Mouse (Mus musculus) megakaryocyte, adult 5-6 weeks (primary cell): ENCODE measurements at regions not wholly inside any gene's neighbourhood (a gene's known extent, or its start where the extent isn't known, plus 50 kb on each side); places are given as distances from the start of the nearest gene placed in this dataset.
A peak's percentile ranks its signal among the peaks of the same experiment; 100 is the strongest.
"Not testable (repeated sequence)": the region's sequence is repeated elsewhere in the genome, so short reads cannot be mapped to it uniquely, and the experiment has no call there.

ENCODE experiments used
- ATAC-seq: 2 replicates; pipeline ENCODE4 v1.8.0; 2016; ENCODE audit warnings: mild to moderate bottlenecking, inconsistent platforms; ENCODE audit not compliant: poor library complexity, severe bottlenecking

DNA sequence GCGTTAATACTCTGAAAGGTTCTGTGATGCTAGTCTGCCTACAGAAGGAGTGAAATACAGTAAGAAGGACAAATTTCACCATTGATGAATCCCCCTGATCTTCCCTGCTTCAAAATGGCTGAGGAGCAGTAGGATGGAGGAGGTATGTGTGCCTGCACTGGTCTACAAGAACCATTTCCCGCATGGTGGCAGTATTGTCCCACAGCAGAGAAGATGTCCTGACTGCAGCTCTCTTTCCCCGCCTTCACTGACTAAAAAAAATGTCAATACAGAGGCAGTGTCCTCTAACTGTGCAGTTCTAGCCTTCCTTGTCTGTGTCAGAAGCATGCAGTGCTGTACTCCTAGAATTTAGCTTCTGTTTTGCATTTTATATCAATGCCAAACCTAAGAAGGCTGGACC lies 174.6 kb upstream of the Olfr1324 start:
- not testable (repeated sequence) for ATAC-seq

DNA sequence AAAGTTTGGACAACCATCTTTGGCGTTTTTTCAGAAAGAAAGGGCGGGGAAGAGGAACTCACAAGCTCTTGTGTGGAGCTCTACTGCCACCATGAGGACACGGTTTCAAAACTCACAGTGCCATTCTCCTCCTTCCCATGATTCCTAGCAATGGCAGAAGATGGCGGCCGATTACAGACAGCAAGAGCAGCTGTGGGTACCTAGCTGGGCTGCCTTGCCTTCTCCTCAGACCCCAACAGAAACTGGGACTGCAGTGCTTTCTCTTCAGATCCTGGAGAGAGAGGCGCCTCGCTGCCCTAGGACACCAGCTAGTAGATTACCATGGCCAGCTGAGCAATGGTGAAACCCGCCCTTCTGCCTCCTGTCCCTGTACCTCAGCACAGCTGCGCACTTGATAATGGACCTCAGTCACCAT lies 174.2 kb upstream of the Olfr1324 start:
- not testable (repeated sequence) for ATAC-seq

- not testable (repeated sequence) for ATAC-seq
Observed at GRCm38 (mm10) chrX:50600262-50600661, 172.0 kb upstream of the Olfr1324 start.

- no peak for ATAC-seq
Observed at GRCm38 (mm10) chrX:50599780-50600179, 171.5 kb upstream of the Olfr1324 start.

DNA sequence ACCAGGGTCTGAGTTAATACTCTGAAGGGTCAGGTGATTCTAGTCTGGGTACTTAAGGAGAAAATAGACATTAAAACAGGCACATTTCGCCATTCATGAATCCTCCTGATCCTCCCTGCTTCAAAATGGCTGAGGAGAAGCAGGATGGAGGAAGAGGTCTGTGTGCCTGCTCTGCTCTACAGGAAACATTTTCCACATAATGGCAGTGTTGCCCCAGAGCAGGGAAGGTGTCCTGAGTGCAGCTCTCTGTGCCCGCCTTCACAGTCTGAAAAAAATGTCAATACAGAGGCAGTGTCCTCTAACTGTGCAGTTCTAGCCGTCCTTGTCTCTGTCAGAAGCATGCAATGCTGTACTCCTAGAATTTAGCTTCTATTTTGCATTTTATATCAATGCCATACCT lies 169.3 kb upstream of the Olfr1324 start:
- not testable (repeated sequence) for ATAC-seq

- ATAC-seq: no peak
Observed at GRCm38 (mm10) chrX:50597105-50597504, 168.8 kb upstream of the Olfr1324 start.

GRCm38 (mm10) chrX:50594976-50595375 lies 166.7 kb upstream of the Olfr1324 start:
- not testable (repeated sequence) for ATAC-seq

- ATAC-seq: no peak
Observed at GRCm38 (mm10) chrX:50591477-50591876, 163.2 kb upstream of the Olfr1324 start.

- ATAC-seq: no peak
Observed at GRCm38 (mm10) chrX:50590673-50591341, 162.5 kb upstream of the Olfr1324 start.

GRCm38 (mm10) chrX:50588892-50589291 lies 160.6 kb upstream of the Olfr1324 start:
- no peak for ATAC-seq

GRCm38 (mm10) chrX:50583741-50584580 lies 155.7 kb upstream of the Olfr1324 start:
- no peak for ATAC-seq

- no peak for ATAC-seq
Observed at GRCm38 (mm10) chrX:50580200-50580599, 151.9 kb upstream of the Olfr1324 start.

GRCm38 (mm10) chrX:50576824-50577223 lies 148.5 kb upstream of the Olfr1324 start:
- no peak for ATAC-seq

GRCm38 (mm10) chrX:50572191-50573095 lies 144.1 kb upstream of the Olfr1324 start:
- not testable (repeated sequence) for ATAC-seq

DNA sequence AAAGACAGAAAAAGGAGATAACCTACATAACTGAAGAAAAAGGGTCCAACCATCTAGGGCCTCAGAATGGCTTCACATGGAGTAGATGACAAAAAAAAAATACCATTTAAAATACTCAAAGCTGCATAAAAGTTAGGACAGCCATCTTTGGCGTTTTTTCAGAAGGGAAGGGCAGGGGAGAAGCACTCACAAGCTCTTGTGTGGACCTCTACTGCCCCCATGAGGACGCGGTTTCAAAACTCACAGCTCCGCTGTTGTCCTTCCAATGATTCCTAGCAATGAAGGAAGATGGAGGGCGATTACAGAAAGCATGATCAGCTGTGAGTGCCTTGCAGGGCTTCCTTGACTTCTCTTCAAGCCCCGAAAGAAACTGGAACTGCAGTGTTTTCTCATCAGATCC lies 140.8 kb upstream of the Olfr1324 start:
- ATAC-seq: no peak

GRCm38 (mm10) chrX:50566345-50566744 lies 138.0 kb upstream of the Olfr1324 start:
- no peak for ATAC-seq

- not testable (repeated sequence) for ATAC-seq
Observed at GRCm38 (mm10) chrX:50565031-50565430, 136.7 kb upstream of the Olfr1324 start.

GRCm38 (mm10) chrX:50560915-50561314 lies 132.6 kb upstream of the Olfr1324 start:
- no peak for ATAC-seq

DNA sequence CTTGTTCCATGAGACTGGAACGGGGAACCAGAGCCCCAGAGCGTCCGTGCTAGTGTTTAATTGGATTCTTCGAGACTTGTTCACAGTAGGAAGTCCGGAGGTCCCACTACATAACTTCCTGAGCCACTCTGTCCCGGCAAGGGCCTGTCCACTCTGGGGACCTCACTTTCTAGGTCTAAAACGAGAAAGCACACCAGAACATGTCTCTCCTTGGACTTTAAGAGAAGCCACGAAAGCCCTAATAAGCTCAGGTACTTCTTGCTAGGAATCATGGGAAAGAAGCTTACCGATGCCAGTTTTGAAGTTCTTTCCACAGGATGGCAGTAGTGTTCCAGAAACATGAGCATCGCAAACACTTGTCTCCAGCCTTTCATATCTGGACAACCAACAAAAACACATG lies 122.0 kb upstream of the Olfr1324 start:
- no peak for ATAC-seq

DNA sequence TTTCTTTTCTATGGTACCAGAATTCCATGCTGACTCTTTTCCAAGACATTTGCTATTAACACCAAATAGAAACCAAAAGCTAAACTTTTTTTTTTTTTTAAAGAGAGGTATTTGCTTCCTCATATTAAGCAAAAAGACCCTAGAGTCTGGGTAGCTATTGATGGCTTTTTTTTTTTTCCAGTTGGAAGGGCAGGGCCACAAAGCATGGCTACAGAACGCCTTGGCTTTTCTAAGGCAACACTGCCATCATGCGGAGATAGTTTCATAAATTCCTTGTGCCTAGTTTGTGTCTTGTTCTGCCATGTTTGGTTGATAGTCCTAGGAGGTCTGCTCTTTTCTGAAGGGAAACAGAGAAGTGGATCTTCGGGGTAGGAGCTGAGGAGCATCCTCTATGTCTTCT lies 121.4 kb upstream of the Olfr1324 start:
- ATAC-seq: no peak

DNA sequence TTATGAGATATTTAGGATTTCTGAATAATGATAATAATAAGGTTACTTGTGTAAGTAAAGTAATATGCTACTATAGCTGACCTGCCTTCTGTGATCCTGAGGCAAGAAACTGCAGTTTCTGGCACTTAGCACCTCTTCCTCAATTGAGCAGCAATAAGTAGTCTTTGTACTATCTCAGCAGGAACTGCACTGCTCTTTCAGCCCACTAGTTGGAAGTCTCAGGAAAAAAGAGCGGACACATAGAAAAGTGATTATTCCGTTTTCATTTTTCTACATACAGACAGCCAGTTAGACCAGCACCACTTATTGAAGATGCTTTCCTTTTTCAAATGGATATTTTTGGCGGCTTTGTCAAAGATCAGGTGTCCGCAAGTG lies 109.5 kb upstream of the Olfr1324 start:
- peak; percentile 52 for ATAC-seq
